Mouse (Mus musculus): ENCODE measurements around the gene Rtn1. TPM values are rescaled to one million over a fixed set of nuclear protein-coding genes. Genes with fewer than 3 reads are reported as not detected.
"Not testable (repeated sequence)": the region's sequence is repeated elsewhere in the genome, so short reads cannot be mapped to it uniquely, and the experiment has no call there.

The Rtn1 gene
- total RNA-seq, 1 experiment from 2014 or later = 19.9 TPM

DNA sequence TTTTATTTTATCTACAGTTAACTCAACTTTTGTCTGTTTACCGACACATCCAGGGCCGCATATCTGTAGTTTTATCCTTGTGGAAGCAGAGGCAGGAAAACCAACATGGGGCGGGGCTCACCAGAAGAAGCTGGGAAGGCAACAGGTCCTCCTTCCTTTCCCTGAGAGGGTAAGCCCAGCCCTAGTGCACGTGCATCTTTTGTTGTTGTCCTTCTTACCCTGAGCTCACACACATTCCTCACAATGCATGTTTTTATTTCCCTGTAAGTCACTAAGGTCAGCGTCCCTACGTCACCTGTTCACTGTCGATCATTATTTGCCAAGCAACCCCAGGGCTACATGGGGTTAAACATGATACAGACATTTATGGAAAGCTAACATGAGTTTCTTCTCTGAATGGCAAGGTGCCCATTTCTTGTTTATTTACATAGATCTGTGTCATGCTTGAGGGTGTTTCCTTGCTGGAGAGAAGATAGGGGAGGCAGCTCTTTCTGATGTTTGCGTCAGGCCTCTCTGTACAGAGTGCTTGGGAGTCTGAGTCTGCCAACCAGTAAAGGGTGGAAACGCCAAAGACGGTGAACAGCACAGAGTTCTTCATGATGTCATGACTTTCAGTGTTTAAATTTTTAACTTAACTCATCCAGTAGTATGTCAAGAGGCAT lies 84.5 kb downstream of the Rtn1 start:
- DNase-seq = no peak

DNA sequence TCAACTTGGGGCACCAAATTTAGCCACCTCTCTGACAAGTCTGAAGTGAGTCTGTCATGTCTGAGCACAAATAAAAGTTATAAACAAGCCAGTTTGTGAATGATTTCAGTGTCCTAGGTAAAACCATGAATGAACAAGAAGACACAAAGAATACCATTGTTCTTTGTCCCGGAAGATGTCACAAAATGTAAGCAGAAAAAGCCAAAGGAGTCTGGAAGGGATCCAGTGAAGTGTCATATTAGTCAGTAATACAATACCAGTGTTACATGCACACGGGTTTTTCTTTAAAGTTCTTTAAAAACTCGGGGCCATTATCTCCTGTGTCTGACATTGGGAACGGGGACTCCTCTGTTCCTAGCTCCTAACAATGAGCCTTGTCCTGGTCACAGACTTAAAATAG lies 85.1 kb downstream of the Rtn1 start:
- no peak for DNase-seq

DNA sequence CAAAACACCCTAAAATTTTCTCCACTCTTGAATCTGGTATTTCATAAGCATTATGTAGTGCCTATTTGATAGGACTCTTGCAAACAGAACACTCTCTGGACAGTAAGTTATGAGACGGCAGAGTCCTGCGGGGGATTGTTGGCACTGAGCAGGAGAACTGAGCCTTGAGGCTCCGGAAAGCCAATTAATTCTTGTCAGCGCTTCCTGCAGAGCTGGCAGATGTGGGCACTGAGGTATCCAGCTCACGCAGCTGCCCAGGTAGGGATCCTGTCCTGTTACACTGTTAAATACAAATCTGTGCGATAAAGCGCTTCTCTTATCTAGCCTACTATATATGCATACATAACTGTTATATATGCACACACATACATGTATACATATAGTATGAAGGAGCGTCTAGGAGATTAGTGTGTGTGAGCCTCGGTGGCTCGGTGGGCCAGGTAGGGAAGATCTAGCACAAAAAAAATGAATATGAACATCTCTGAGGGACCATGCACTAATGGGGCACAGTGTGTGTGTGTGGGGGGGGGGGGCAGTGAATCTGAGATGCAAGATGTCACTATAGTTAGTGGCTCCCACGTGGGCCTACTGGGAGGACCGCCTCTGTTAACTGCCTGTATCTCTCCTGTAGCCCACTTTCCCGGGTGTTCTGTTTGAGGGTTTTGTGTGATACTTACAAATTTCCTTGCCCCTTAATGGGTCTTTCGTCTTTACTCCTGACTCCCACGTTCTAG lies 93.0 kb downstream of the Rtn1 start:
- no peak for DNase-seq

DNA sequence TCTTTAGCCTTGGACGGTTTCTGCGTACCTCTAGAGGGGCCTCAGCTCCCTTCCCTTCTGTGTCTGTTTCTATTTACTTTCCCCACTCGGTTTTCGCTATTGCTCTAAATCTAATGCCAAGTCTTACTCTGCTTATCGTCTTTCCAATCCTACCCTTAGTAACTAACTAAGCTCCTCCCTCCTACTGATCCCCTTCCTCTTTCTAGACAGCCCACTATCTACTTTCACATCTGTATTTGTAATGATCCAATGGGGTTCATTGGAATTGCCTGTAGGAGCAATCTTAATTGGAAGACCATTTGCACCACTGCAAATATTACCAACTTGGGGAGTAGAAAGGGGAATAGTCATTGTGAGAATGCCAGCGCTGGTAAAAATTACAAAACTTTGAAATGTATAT lies 98.0 kb downstream of the Rtn1 start:
- no peak for DNase-seq

DNA sequence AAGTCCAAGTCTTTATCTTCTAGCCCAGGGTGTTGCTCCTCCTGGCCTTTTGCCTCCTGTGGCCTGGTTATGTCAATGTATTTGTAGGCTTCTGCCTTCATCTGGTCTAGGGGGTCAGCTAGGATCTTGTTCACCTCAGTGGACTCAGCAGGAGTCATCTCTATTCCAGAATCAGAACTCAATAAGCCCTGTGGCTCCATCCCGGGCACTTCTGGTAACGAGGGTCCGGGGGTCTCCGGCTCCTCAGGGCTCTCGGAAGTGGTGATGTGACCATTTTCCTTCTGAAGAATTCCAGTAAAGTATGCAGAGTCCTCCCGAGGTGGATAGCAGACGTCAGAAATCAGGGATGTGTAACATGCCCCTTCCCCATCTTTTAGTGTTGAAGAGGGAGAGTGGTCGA lies 100.3 kb downstream of the Rtn1 start:
- no peak for DNase-seq

DNA sequence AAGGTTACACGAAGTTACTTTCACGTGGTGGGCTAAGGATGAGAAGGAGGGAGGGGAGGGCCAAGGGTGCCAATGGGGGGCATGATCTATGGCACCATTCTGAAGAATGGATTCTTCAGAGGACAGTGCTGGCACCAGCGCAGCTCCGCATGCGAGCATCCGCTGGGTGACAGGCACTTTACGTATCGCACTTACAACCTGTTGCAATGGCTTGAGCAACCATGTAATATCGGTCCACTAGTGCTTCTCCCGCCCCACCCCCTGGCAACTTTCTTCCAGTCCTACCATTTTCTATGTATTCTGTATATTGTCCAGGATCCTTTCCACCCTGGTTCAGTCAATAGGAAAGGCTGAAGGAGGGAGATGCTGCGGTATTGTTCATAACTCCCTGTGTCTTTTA lies 102.6 kb downstream of the Rtn1 start:
- no peak for DNase-seq

DNA sequence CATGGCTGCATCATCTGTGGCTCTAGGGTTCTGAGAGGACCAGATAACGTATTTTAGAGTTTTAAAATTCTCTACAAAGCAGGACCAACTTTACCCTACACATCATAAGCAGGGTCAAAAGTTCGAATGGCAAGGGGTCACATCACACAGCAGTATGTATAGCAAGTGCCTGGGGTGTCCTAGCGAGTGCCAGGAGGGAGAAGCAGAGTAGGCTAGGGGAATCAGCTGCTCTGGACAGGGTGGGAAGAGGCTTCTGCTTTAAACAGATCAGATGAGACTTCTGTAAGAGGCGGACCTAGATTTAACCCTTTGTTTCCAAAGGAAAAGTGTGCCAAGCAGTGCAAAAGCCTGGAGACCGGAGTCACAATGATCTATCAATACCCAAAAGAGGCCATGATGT lies 103.4 kb downstream of the Rtn1 start:
- no peak for DNase-seq

DNA sequence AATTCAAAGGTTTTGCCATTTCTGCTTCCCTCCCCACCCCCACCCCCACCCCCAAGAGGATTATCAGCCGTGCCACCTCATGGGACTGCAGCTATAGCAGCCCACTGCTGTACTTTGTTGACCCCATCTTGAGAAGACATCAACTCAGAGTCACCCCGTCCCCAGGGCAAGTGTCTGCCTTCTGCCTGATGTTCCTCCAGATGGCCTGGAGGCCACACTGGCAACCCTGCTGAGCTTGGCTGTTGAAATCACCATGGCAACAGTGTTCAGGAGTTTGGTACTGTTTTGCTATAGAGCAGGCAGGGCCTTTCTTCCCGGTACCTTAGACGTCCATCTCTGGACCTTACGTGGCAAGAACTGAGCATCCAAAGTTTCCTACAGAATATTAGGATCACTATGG lies 103.9 kb downstream of the Rtn1 start:
- no peak for DNase-seq

DNA sequence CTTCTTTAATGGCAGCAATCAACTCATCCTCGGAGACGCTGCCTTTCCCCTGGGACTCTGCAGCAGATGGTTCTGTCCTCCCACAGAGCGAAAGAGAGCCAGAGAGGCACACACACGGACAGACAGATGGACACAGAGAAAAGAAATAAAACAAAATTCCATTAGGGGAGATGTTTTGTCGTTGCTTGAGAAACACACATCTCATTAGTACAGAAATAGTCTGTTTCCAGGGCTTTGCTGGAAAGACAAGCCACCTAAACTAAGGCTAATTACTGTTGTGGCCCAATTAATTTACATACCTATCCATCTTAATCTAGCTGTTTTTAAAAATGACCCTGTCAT lies 104.5 kb downstream of the Rtn1 start:
- DNase-seq = no peak

DNA sequence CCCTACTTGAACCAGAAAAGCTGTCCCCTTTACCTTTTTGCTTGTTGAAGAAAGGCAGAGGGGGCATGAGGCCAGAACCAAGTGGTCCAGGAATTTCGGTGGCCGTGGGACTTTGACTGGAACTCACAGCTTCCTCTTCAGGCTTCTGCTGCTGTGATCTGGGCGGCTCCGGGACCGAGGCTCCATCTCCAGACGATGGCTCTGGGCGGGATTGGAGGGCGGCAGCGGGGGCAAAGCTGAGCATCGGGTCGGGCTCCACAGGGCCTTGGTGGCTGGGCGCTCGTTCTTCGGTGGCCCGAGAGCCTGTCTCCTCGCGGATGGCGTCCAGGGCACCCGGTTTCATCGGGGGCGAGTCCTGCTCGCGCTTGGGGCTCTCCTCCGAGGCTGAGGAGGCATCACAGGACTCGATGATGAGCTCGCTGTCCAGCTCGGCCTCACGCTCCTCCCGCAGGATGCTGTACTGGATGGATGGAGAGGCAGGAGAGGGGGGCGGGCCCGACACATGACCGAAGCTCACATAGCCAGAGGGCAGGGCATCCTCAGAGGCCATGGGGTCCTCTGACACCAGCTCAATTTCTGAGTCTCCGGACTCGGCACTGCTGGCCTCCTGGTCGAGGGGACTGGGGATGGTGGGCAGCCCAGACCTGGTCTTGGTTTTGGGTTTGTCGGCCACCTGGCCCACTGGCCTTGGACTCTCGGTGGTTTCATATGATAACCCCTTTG lies 105.1 kb downstream of the Rtn1 start:
- no peak for DNase-seq

DNA sequence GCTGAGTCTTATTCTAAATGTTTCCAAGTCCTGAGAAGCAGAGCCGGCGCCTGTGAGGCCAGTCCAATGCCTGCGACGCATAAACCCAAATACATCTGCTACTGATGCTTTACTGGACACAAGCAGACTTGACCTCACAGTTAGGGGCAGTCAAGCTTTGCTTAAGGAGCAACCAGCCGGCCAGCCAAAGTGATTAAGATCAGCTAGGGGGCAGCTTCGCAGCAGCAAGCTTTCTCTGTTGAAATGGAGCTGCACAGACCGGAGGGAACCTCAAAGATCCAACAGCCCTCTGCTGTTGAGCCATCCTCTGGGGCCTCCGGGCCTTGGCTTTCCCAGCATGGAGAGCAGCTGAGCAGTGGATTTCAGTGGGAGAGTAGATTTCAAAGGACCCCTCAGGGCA lies 107.4 kb downstream of the Rtn1 start:
- no peak for DNase-seq

DNA sequence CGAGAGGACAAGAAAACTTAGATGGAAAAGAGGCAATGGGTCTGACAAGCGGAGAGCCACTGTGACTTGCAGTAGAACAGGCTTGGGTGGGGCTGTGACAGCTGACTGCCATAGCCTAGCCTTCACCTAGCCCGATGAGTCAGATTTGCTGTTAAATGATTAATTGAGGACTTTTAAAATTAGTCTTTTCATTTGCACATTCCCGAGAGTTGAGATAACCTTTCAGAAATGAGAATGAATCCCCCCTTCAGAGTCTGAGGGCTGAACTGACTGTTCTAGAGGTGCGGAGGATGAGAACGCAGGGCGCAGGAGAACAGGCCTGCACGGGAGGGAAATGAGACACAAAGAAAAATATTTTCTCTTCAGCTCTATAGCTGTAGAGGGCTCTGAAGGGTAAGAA lies 107.9 kb downstream of the Rtn1 start:
- DNase-seq = no peak

DNA sequence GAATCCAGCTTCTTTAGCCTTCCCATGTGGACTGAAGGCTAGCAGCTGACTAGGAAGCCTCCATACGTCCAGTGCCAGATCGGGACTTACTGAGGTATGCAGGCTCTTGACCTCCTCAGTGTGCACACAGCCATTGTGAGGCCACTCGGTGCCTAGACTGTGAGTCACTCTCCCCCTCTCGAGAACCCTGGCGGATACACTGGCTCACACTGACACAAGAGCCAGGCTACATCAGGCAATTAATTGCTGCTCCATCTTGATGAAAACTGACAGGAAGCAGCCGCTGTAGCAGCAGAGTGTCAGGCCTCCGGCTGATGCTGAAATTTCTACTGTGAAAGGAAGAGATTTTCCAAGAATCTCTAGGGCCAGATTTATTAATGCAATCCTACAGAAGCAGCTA lies 110.6 kb downstream of the Rtn1 start:
- DNase-seq = no peak

DNA sequence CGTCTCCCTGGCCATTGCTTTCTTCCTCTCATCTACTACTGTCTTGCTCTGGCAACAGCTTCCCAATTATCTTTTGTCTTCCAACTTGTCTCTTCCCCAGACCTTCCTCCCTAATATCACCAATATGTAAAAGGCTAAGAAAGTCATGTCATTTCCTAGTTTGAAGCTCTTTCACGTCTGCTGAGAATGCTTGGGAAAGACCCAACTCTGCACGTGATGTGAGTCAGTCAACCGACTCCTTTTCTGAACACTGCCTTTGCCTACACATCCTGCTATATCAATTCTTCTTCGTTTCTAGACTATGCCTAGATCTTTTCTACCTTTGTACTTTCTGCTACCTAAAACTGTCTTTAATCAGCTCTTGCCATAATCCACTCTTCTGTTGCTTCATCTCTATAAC lies 112.3 kb downstream of the Rtn1 start:
- no peak for DNase-seq

DNA sequence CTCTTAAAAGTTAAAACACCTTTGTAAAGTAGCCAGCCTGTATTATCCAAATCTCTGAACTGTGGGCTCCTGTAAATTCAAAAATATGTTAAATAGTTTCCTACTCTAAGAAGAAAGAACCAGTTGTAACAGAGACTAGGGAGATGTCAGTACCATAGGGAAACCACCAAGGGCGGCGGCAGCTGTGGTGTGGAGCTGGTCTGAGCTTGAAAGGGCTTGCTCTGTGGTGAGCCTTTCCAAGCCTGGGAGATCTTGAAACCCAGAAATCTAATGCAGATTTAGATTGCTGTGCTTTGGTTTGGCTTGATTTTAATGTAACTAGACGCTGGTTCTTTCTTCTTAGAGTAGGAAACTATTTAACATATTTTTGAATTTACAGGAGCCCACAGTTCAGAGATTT lies 115.7 kb downstream of the Rtn1 start:
- DNase-seq = not testable (repeated sequence)

DNA sequence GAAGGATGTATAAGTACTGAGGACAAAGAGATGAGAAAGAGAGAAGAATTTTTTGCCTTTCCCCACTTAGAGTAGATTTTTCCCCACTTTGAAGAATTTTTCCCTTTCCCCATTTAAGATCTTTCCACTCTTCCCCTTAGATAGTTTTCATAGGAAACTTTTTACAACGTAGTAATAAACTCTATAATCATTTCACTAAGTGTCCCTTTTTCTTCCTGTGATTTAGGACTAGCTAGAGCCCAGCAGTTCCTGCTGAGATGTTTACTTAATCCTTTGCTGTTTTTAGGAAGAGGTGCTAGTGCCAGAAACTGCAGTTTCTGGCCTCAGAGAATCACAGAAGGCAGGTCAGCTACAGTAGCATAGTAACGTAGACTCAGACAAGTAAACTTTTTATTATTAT lies 116.3 kb downstream of the Rtn1 start:
- no peak for DNase-seq

DNA sequence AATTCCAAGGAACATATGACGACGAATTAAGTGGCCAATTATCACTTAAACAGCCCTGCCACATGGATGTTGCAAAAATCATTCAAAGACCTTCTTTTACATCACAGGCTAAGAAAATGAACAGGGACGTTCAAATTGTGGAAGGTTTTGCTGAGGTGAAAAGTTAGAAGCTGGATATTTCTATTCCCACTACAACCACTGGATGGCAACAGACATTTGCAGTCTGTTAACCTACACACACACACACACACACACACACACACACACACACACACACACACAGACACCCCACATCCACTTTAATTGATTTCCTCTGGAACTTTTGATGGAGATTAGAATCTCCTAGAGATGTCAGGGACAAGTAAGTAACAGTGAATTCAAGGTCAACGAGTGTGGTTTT lies 117.6 kb downstream of the Rtn1 start:
- no peak for DNase-seq

DNA sequence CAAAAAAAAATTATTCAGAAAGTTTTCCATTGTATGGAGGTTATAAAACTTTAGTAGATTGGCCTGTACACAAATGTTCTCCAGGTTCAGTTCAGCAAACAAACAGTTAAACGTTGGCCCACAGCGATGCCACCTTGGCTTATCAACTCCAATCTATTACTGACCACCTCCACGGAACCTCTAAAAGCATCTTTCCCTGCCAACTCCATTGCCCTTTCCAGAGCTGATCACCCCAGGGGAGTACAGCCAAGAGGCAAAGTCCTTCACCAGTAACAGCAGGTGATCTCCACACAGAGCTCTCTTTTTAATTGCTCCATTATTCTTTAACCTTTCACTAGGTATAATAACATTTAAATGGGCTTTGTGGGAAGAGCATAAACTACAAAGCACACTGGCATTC lies 120.6 kb downstream of the Rtn1 start:
- DNase-seq = no peak

DNA sequence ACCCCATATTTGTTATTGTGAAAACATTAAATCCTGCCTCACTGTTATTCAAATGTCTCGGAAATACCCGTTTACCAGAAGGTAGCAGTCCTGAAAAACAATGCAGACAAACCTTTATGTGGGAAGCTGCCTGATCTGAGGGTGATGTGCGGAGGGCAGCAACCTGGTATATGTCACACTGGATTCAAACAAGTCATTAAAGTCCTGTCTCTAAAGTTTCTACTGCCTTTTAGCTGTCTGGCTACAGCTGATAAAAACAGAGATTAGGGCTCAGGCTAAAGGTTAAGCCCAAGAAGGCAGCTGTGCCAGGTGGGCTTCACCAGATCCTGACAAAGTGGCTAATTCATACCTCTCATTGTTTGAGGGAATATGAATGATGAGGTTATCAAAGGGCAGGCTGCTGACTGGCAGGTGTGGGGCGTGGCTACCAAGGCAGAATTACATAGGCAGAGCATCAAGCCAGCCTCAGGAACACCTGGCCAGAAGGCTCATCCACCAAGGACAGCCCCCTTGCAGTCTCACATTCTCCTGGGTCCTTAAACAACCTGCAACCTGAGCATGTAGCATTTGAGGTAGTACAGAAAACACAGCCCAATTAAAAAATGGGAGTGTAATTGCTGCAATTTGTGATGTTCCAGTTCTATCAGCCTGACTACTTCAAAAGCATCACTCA lies 121.4 kb downstream of the Rtn1 start:
- DNase-seq = no peak

DNA sequence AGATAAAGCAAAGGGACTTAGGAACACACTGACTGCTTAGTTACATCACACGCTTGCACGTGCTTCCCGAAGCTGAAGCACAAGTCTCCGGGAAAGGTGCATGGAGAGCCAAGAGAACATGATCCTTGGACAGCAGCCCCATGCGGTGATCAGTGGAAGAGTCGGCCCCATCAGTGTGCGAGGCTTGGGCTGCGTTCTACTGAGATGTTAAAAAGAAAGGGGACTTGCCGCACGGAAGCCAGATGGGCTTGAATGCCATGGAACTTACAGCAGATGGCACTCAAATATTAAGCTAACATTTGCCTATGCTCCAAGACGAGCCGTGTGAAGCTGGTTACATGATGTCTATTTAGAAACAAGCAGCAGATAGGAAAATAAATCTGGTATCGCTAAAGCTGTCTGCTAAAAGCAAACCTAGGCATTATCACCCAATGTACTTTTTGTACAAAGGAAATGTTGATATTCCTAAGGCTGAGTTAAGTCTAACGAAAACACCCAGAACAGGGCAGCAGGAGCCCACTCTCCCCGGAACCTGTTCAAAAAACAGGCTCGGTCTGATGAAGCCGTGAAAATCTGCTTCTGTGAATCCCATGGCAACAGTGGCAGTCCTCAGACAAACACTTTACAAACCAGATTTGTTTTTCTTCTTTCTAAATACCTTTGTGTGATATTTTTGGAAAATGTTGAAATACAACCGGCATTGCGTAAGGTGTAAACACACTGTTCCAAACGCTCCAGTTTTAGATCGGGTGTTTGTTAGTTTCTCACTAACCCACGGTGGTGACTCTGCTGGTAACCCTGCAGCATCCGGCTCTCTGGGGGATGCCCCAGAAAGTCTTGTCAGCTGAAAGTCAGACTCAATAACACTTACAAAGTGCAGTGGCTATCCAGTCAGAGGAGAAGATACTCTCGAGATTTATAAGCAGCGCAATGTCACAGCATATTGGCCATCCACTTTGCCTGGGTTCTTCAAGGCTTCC lies 123.2 kb downstream of the Rtn1 start:
- DNase-seq = no peak

DNA sequence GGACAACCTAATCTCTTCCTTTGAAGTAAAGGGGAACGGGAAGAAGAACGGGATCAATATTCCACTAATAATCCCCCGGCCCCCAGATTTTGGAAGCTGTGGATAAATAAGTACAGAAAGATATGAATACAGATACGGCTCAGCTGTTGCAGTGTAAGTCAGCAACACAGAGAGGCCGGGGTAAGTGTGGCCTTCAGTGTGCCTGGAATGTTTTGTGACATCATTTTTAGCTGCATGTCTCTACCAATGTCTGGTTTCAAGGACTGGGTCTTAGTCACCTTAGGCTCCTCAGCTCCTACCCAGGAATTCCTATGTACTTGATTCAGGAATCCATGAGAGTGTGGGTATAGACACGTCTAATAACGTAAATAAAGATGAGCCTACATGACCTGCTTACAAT lies 124.3 kb downstream of the Rtn1 start:
- no peak for DNase-seq
